Mouse (Mus musculus) megakaryocyte progenitor cell, adult 5-6 weeks (primary cell): ENCODE measurements at regions not wholly inside any gene's neighbourhood (a gene's known extent, or its start where the extent isn't known, plus 50 kb on each side); places are given as distances from the start of the nearest gene placed in this dataset.

ENCODE experiments used
- ATAC-seq: replicated peaks from 2 replicates; pipeline ENCODE4 v1.8.0; 2016; ENCODE audit warnings: mild to moderate bottlenecking, moderate TSS enrichment, inconsistent platforms; ENCODE audit not compliant: poor library complexity

- ATAC-seq = no peak
Measured at GRCm38 (mm10) chr7:70589713-70590112, 223.2 kb upstream of the Nr2f2 start.

- ATAC-seq = no peak
Measured at GRCm38 (mm10) chr7:70588061-70588460, 221.5 kb upstream of the Nr2f2 start.

GRCm38 (mm10) chr7:70584480-70584879 is 217.9 kb upstream of the Nr2f2 start:
- no peak for ATAC-seq

GRCm38 (mm10) chr7:70576112-70576910 is 209.8 kb upstream of the Nr2f2 start:
- no peak for ATAC-seq

- ATAC-seq = no peak
Measured at GRCm38 (mm10) chr7:70575614-70576013, 209.1 kb upstream of the Nr2f2 start.

GRCm38 (mm10) chr7:70574194-70574593 is 207.7 kb upstream of the Nr2f2 start:
- no peak for ATAC-seq

- no peak for ATAC-seq
Measured at GRCm38 (mm10) chr7:70565034-70565433, 198.5 kb upstream of the Nr2f2 start.

GRCm38 (mm10) chr7:70548936-70549450 is 182.5 kb upstream of the Nr2f2 start:
- no peak for ATAC-seq

- no peak for ATAC-seq
Measured at GRCm38 (mm10) chr7:70541881-70542665, 175.5 kb upstream of the Nr2f2 start.

GRCm38 (mm10) chr7:70539121-70539642 is 172.6 kb upstream of the Nr2f2 start:
- no peak for ATAC-seq

GRCm38 (mm10) chr7:70536046-70536445 is 169.5 kb upstream of the Nr2f2 start:
- ATAC-seq = no peak

- ATAC-seq = no peak
Measured at GRCm38 (mm10) chr7:70533552-70533951, 167.0 kb upstream of the Nr2f2 start.

GRCm38 (mm10) chr7:70527921-70528320 is 161.4 kb upstream of the Nr2f2 start:
- no peak for ATAC-seq

- ATAC-seq = no peak
Measured at GRCm38 (mm10) chr7:70525372-70525771, 158.8 kb upstream of the Nr2f2 start.

GRCm38 (mm10) chr7:70524744-70525143 is 158.2 kb upstream of the Nr2f2 start:
- no peak for ATAC-seq

GRCm38 (mm10) chr7:70524251-70524650 is 157.7 kb upstream of the Nr2f2 start:
- ATAC-seq = no peak

- no peak for ATAC-seq
Measured at GRCm38 (mm10) chr7:70516741-70517140, 150.2 kb upstream of the Nr2f2 start.

GRCm38 (mm10) chr7:70515341-70515851 is 148.9 kb upstream of the Nr2f2 start:
- ATAC-seq = no peak

- no peak for ATAC-seq
Measured at GRCm38 (mm10) chr7:70514666-70515065, 148.1 kb upstream of the Nr2f2 start.

- ATAC-seq = no peak
Measured at GRCm38 (mm10) chr7:70512354-70512753, 145.8 kb upstream of the Nr2f2 start.

GRCm38 (mm10) chr7:70505671-70506181 is 139.2 kb upstream of the Nr2f2 start:
- ATAC-seq = no peak
